Mouse (Mus musculus) midbrain, embryonic 12.5 days (tissue): ENCODE data around the gene Zfp423. TPM values are rescaled to one million over a fixed set of nuclear protein-coding genes. Genes with fewer than 3 reads are reported as not detected.

Experiments used
- ATAC-seq: fragments of 200-750 bp; cut with Nextera tagmentation; 2 replicates; pipeline ENCODE4 v1.8.0; 2017; ENCODE audit warnings: low read depth, moderate TSS enrichment, moderate library complexity; ENCODE audit not compliant: low FRiP score
- H3K27ac ChIP-seq: fragments of 300-500 bp; sonication (generic); replicated peaks from 2 replicates; pipeline ENCODE4 v1.5.1; 2016; ENCODE audit warnings: mild to moderate bottlenecking
- H3K27me3 ChIP-seq: fragments of 300-500 bp; sonication (generic); 2 replicates; pipeline ENCODE4 v1.6.1; 2016; ENCODE audit warnings: mild to moderate bottlenecking
- H3K36me3 ChIP-seq: fragments of 300-500 bp; sonication (generic); 2 replicates; pipeline ENCODE4 v1.6.1; 2016
- H3K4me1 ChIP-seq: fragments of 300-500 bp; sonication (generic); 2 replicates; pipeline ENCODE4 v1.6.1; 2016
- H3K4me2 ChIP-seq: fragments of 300-500 bp; sonication (generic); replicated peaks from 2 replicates; pipeline ENCODE4 v1.6.1; 2016; ENCODE audit warnings: mild to moderate bottlenecking, moderate library complexity
- H3K4me3 ChIP-seq: fragments of 300-500 bp; sonication (generic); 2 replicates; pipeline ENCODE4 v1.5.1; 2016; ENCODE audit warnings: mild to moderate bottlenecking
- H3K9ac ChIP-seq: fragments of 300-500 bp; sonication (generic); replicated peaks from 2 replicates; pipeline ENCODE4 v1.6.1; 2016; ENCODE audit warnings: mild to moderate bottlenecking, moderate library complexity
- H3K9me3 ChIP-seq: fragments of 300-500 bp; sonication (generic); 2 replicates; pipeline ENCODE4 v1.6.1; 2016; ENCODE audit warnings: mild to moderate bottlenecking
- WGBS: fragments of 180-500 bp; shearing (Covaris S2); methylation state at CpG from one replicate; pipeline ENCODE4 v1.1.7; 2016; 5-methylcytosine and 5-hydroxymethylcytosine counted together
- polyA plus RNA-seq: library from polyadenylated mRNA; unstranded; fragments of >200 nt; fragmentation: Nextera tagmentation; extraction: Ambion mirVana; gene quantifications from 2 replicates; pipeline ENCODE4 v1.2.1, GENCODE M21; 2016

Gene Zfp423
- 47.9 and 60.8 TPM in 2 replicates for polyA plus RNA-seq

GRCm38 (mm10) chr8:87959320-87959920, at the start of gene Zfp423:
Gene Zfp423 (minus strand): TSS chr8:87959595.
- Histone ChIP-seq H3K4me2 (peak within 1 kb of the TSS; percentile 89), H3K9me3 (no peaks in the 10 kb centered on the region), H3K4me1 (peaks cover 66% of the 10 kb centered on the region), H3K27ac (peak within 1 kb of the TSS; percentile 99), H3K27me3 (peaks cover 33% of the 10 kb centered on the region), H3K36me3 (no peaks in the 10 kb centered on the region), H3K4me3 (peak within 1 kb of the TSS; percentile 93), H3K9ac (peak within 1 kb of the TSS; percentile 88)
- peak; percentile 48 for ATAC-seq
- WGBS, result 0% methylated on average over 33 of the region's 48 CpGs

- Histone ChIP-seq H3K9me3 (no peaks in the 10 kb centered on the region), H3K4me3 (no peak overlapping the region), H3K27me3 (no peaks in the 10 kb centered on the region), H3K36me3 (no peaks in the 10 kb centered on the region), H3K9ac (no peak overlapping the region), H3K27ac (no peak overlapping the region), H3K4me1 (no peaks in the 10 kb centered on the region), H3K4me2 (no peak overlapping the region)
- WGBS, result 84% methylated on average over 5 of the region's 5 CpGs
- no peak for ATAC-seq
Measured at GRCm38 (mm10) chr8:88006811-88007210, 47.4 kb upstream of the Zfp423 start.

GRCm38 (mm10) chr8:87984778-87985177, 25.4 kb upstream of the Zfp423 start:
- Histone ChIP-seq H3K36me3 (no peaks in the 10 kb centered on the region), H3K4me2 (no peak overlapping the region), H3K4me1 (no peaks in the 10 kb centered on the region), H3K27me3 (no peaks in the 10 kb centered on the region), H3K27ac (no peak overlapping the region), H3K9ac (no peak overlapping the region), H3K9me3 (no peaks in the 10 kb centered on the region), H3K4me3 (no peak overlapping the region)
- WGBS, result 69% methylated on average over 5 of the region's 5 CpGs
- no peak for ATAC-seq

- Histone ChIP-seq H3K4me3 (no peak overlapping the region), H3K27ac (no peak overlapping the region), H3K27me3 (no peaks in the 10 kb centered on the region), H3K9me3 (no peaks in the 10 kb centered on the region), H3K4me2 (no peak overlapping the region), H3K9ac (no peak overlapping the region), H3K36me3 (no peaks in the 10 kb centered on the region), H3K4me1 (no peaks in the 10 kb centered on the region)
- ATAC-seq, result no peak
- 63% methylated on average over 8 of the region's 8 CpGs for whole genome bisulfite sequencing
Measured at GRCm38 (mm10) chr8:87984032-87984431, 24.6 kb upstream of the Zfp423 start.

- H3K27ac ChIP-seq, result no peak overlapping the region
- no peak for ATAC-seq
- no peaks in the 10 kb centered on the region for H3K36me3 ChIP-seq
- no peaks in the 10 kb centered on the region for H3K9me3 ChIP-seq
- no peak overlapping the region for H3K4me3 ChIP-seq
- no peak overlapping the region for H3K4me2 ChIP-seq
- WGBS, result 94% methylated on average over 4 of the region's 4 CpGs
- no peaks in the 10 kb centered on the region; the same call in 1 of the 2 replicates for H3K27me3 ChIP-seq
- H3K9ac ChIP-seq, result no peak overlapping the region
- no peaks in the 10 kb centered on the region for H3K4me1 ChIP-seq
Measured at GRCm38 (mm10) chr8:87982936-87983335, 23.5 kb upstream of the Zfp423 start.

GRCm38 (mm10) chr8:87975466-87975809, 16.0 kb upstream of the Zfp423 start:
- Histone ChIP-seq H3K4me3 (no peak overlapping the region), H3K36me3 (no peaks in the 10 kb centered on the region), H3K9ac (no peak overlapping the region), H3K4me1 (peaks cover 23% of the 10 kb centered on the region), H3K27ac (no peak overlapping the region), H3K9me3 (no peaks in the 10 kb centered on the region), H3K27me3 (peaks cover 22% of the 10 kb centered on the region), H3K4me2 (0 out of 2 replicates have a peak overlapping the region, but pooled peaks have one; percentile 51)
- ATAC-seq, result no peak
- 11% methylated on average over 1 of the region's 1 CpGs for WGBS

GRCm38 (mm10) chr8:87974759-87975465, 15.5 kb upstream of the Zfp423 start:
- peak overlapping the region; percentile 20 for H3K9ac ChIP-seq
- peaks cover 23% of the 10 kb centered on the region for H3K4me1 ChIP-seq
- WGBS, result 2% methylated on average over 24 of the region's 24 CpGs
- H3K36me3 ChIP-seq, result no peaks in the 10 kb centered on the region
- no peaks in the 10 kb centered on the region for H3K9me3 ChIP-seq
- no peak overlapping the region for H3K27ac ChIP-seq
- peaks cover 22% of the 10 kb centered on the region for H3K27me3 ChIP-seq
- peak overlapping the region; percentile 51 for H3K4me2 ChIP-seq
- ATAC-seq, result no peak
- H3K4me3 ChIP-seq, result peak overlapping the region; percentile 20

- Histone ChIP-seq H3K4me3 (peak overlapping the region; percentile 20), H3K27me3 (peaks cover 22% of the 10 kb centered on the region), H3K4me2 (peak overlapping the region; percentile 51), H3K27ac (no peak overlapping the region), H3K4me1 (peaks cover 23% of the 10 kb centered on the region), H3K9me3 (no peaks in the 10 kb centered on the region), H3K9ac (peak overlapping the region; percentile 20), H3K36me3 (no peaks in the 10 kb centered on the region)
- no peak for ATAC-seq
- WGBS, result 6% methylated on average over 21 of the region's 21 CpGs
Measured at GRCm38 (mm10) chr8:87974122-87974758, 14.8 kb upstream of the Zfp423 start.

GRCm38 (mm10) chr8:87967866-87968620, 8.6 kb upstream of the Zfp423 start:
- H3K4me3 ChIP-seq, result no peak overlapping the region
- peak overlapping the region; percentile 76 for H3K27ac ChIP-seq
- 19% methylated on average over 8 of the region's 8 CpGs for WGBS
- no peak overlapping the region for H3K4me2 ChIP-seq
- H3K9ac ChIP-seq, result 0 out of 2 replicates have a peak overlapping the region, but pooled peaks have one; percentile 0
- peaks cover 21% of the 10 kb centered on the region for H3K4me1 ChIP-seq
- H3K36me3 ChIP-seq, result no peaks in the 10 kb centered on the region
- ATAC-seq, result no peak
- H3K27me3 ChIP-seq, result peaks cover 14% of the 10 kb centered on the region; the same call in 1 of the 2 replicates
- H3K9me3 ChIP-seq, result no peaks in the 10 kb centered on the region

GRCm38 (mm10) chr8:87967057-87967820, 7.8 kb upstream of the Zfp423 start:
- H3K36me3 ChIP-seq, result no peaks in the 10 kb centered on the region
- H3K9me3 ChIP-seq, result no peaks in the 10 kb centered on the region
- no peak overlapping the region for H3K4me3 ChIP-seq
- peak; percentile 52; the same call in 1 of the 2 replicates for ATAC-seq
- H3K9ac ChIP-seq, result 0 out of 2 replicates have a peak overlapping the region, but pooled peaks have one; percentile 0
- no peak overlapping the region; the same call in 1 of the 2 replicates for H3K4me2 ChIP-seq
- 7% methylated on average over 2 of the region's 2 CpGs for WGBS
- peak overlapping the region; percentile 76 for H3K27ac ChIP-seq
- H3K27me3 ChIP-seq, result peaks cover 21% of the 10 kb centered on the region
- peaks cover 29% of the 10 kb centered on the region for H3K4me1 ChIP-seq
